Mouse (Mus musculus) hindbrain, postnatal 0 days (tissue): Measurements from ENCODE around the gene Dag1. TPM values are rescaled to one million over a fixed set of nuclear protein-coding genes. Genes with fewer than 3 reads are reported as not detected.
"Not testable (repeated sequence)": the region's sequence is repeated elsewhere in the genome, so short reads cannot be mapped to it uniquely, and the experiment has no call there.

Source experiments
- ATAC-seq: fragments of 200-750 bp; cut with Nextera tagmentation; 2 replicates; pipeline ENCODE4 v1.8.0; 2017; ENCODE audit warnings: mild to moderate bottlenecking, moderate TSS enrichment, moderate library complexity
- DNase-seq: peaks from one replicate; pipeline ENCODE4 v3.0.0-alpha.2; 2015; ENCODE audit warnings: low spot score
- H3K27ac ChIP-seq: fragments of 300-500 bp; sonication (generic); 2 replicates; pipeline ENCODE4 v1.5.1; 2014; ENCODE audit warnings: mild to moderate bottlenecking
- H3K27me3 ChIP-seq: fragments of 300-500 bp; sonication (generic); 2 replicates; pipeline ENCODE4 v1.6.1; 2014; ENCODE audit warnings: low read length, mixed read lengths; ENCODE audit not compliant: insufficient read depth
- H3K36me3 ChIP-seq: fragments of 300-500 bp; sonication (generic); 2 replicates; pipeline ENCODE4 v1.6.1; 2014; ENCODE audit warnings: low read length, mixed read lengths; ENCODE audit not compliant: insufficient read depth
- H3K4me1 ChIP-seq: fragments of 300-500 bp; sonication (generic); 2 replicates; pipeline ENCODE4 v1.6.1; 2014; ENCODE audit warnings: antibody characterized with exemption, low read length, mixed read lengths; ENCODE audit not compliant: insufficient read depth
- H3K4me2 ChIP-seq: fragments of 300-500 bp; sonication (generic); 2 replicates; pipeline ENCODE4 v1.6.1; 2014; ENCODE audit warnings: low read depth, mild to moderate bottlenecking, low read length, moderate library complexity, mixed read lengths
- H3K4me3 ChIP-seq: fragments of 300-500 bp; sonication (generic); 2 replicates; pipeline ENCODE4 v1.5.1; 2014; ENCODE audit warnings: low read length
- H3K9ac ChIP-seq: fragments of 300-500 bp; sonication (generic); replicated peaks from 2 replicates; pipeline ENCODE4 v1.6.1; 2014; ENCODE audit warnings: mild to moderate bottlenecking, low read length, moderate library complexity, mixed read lengths
- H3K9me3 ChIP-seq: fragments of 300-500 bp; sonication (generic); 2 replicates; pipeline ENCODE4 v1.6.1; 2016; ENCODE audit warnings: low read length, mixed read lengths
- CTCF ChIP-seq: IDR thresholded peaks from 2 replicates; pipeline ENCODE4 v1.5.1; 2016; ENCODE audit warnings: antibody characterized with exemption, control low read depth, low read depth
- WGBS: fragments of 180-500 bp; shearing (Covaris S2); extraction: QIAGEN DNeasy Blood & Tissue Kit; methylation state at CpG from one replicate; pipeline ENCODE4 v1.1.7; 2014; 5-methylcytosine and 5-hydroxymethylcytosine counted together
- polyA plus RNA-seq: library from polyadenylated mRNA; unstranded; fragments of >200 nt; fragmentation: Nextera tagmentation; extraction: Ambion mirVana; gene quantifications from 2 replicates; pipeline ENCODE4 v1.2.1, GENCODE M21; 2015
- total RNA-seq: library from RNA; depleted of rRNA; stranded (reverse); fragments of >200 nt; gene quantifications from 2 replicates; pipeline ENCODE4 v1.2.3, GENCODE M21; 2014

The Dag1 gene
- total and polyA plus RNA-seq, 2 experiments from 2014 or later = 76.3 to 127 TPM

GRCm38 (mm10) chr9:108304716-108305115, 41.0 kb upstream of the Dag1 start:
- H3K4me1 ChIP-seq = peaks cover 21% of the 10 kb centered on the region
- H3K27ac ChIP-seq = peak overlapping the region; percentile 99; the same call in 1 of the 2 replicates
- no peak for ATAC-seq
- H3K36me3 ChIP-seq = peaks cover 6% of the 10 kb centered on the region; the same call in 1 of the 2 replicates
- peak overlapping the region; percentile 86 for H3K9ac ChIP-seq
- H3K4me3 ChIP-seq = no peak overlapping the region; the same call in 1 of the 2 replicates
- 87% methylated on average over 4 of the region's 4 CpGs for WGBS
- H3K4me2 ChIP-seq = peak overlapping the region; percentile 96
- no peak for DNase-seq
- H3K27me3 ChIP-seq = no peaks in the 10 kb centered on the region
- H3K9me3 ChIP-seq = no peaks in the 10 kb centered on the region
- TF ChIP-seq CTCF = no peak

GRCm38 (mm10) chr9:108301853-108302252, 38.1 kb upstream of the Dag1 start:
- peaks cover 6% of the 10 kb centered on the region; the same call in 1 of the 2 replicates for H3K4me1 ChIP-seq
- no peak overlapping the region for H3K4me2 ChIP-seq
- TF ChIP-seq CTCF = no peak
- H3K9ac ChIP-seq = no peak overlapping the region
- ATAC-seq (no peak), DNase-seq (no peak)
- H3K27ac ChIP-seq = no peak overlapping the region
- peaks cover 11% of the 10 kb centered on the region; the same call in 1 of the 2 replicates for H3K36me3 ChIP-seq
- WGBS = 86% methylated on average over 3 of the region's 3 CpGs
- no peak overlapping the region for H3K4me3 ChIP-seq
- H3K27me3 ChIP-seq = no peaks in the 10 kb centered on the region
- no peaks in the 10 kb centered on the region for H3K9me3 ChIP-seq

GRCm38 (mm10) chr9:108296453-108297355, 32.9 kb upstream of the Dag1 start, which contains the start of gene Amt:
Gene Amt (plus strand): TSS chr9:108296853.
- Histone ChIP-seq H3K36me3 (peaks cover 23% of the 10 kb centered on the region), H3K9me3 (no peaks in the 10 kb centered on the region), H3K4me2 (peak within 1 kb of the TSS; percentile 51), H3K4me3 (peak within 1 kb of the TSS; percentile 19), H3K27ac (peak within 1 kb of the TSS; percentile 71), H3K27me3 (no peaks in the 10 kb centered on the region), H3K9ac (no peak within 1 kb of the TSS; the same call in 1 of the 2 replicates), H3K4me1 (no peaks in the 10 kb centered on the region)
- TF ChIP-seq CTCF = no peak
- WGBS = 19% methylated on average over 18 of the region's 18 CpGs
- ATAC-seq (peak; percentile 79), DNase-seq (peak; percentile 53)

- TF ChIP-seq CTCF = no peak
- 34% methylated on average over 6 of the region's 6 CpGs for WGBS
- Histone ChIP-seq H3K27me3 (no peaks in the 10 kb centered on the region), H3K36me3 (peaks cover 12% of the 10 kb centered on the region), H3K4me1 (peaks cover 3% of the 10 kb centered on the region; the same call in 1 of the 2 replicates), H3K9ac (peak overlapping the region; percentile 61), H3K9me3 (no peaks in the 10 kb centered on the region), H3K27ac (peak overlapping the region; percentile 89), H3K4me2 (peak overlapping the region; percentile 78), H3K4me3 (peak overlapping the region; percentile 57)
- DNase-seq = no peak
- peak; percentile 1; the same call in 1 of the 2 replicates for ATAC-seq
These were observed 27.0 kb upstream of the Dag1 start for GRCm38 (mm10) chr9:108290773-108291172.

DNA sequence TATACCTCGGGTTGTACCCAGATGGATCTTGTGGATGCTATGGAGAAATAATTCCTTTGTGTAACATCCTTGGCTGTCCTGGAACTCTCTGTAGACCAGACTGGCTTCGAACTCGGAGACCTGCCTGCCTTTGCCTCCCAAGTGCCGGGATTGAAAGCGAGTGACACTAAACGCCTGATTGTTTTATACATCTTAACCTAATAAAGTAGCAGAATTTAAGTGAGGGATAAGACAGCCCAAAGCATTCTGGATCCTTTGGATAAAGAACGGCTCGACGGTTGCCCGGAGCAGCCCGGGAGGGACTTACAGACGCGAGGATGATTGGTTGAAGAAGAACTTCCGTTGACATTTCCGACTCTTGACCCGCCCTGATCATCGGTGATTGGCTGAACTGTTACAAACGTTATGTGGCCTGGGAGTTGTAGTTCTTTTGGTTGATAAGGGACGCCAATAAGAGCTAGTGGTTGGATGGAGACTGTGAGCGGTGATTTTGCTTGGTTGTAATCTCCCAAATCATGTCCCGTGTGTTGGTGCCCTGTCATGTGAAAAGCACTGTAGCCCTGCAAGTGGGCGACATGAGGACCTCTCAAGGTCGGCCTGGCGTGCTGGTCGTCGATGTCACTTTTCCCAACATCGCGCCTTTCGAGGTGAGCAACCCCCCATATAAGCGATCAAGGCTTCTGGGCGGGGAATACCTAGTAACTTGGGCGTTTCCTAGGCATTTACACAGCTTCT, 26.4 kb upstream of the Dag1 start, which contains the start of gene Nicn1:
Gene Nicn1, plus strand, starts transcription at position 414 of the 735 bp plus-strand sequence.
- Histone ChIP-seq H3K9ac (peak within 1 kb of the TSS; percentile 61), H3K27ac (peak within 1 kb of the TSS; percentile 89), H3K9me3 (no peaks in the 10 kb centered on the region), H3K27me3 (no peaks in the 10 kb centered on the region), H3K4me1 (peaks cover 3% of the 10 kb centered on the region; the same call in 1 of the 2 replicates), H3K4me2 (peak within 1 kb of the TSS; percentile 78), H3K4me3 (peak within 1 kb of the TSS; percentile 57), H3K36me3 (peaks cover 10% of the 10 kb centered on the region)
- DNase-seq (peak; percentile 98), ATAC-seq (peak; percentile 98)
- WGBS = under 1% methylated on average over 32 of the region's 32 CpGs
- TF ChIP-seq CTCF = peak; percentile 17; the same call in 1 of the 2 replicates

- H3K4me1 ChIP-seq = peaks cover 3% of the 10 kb centered on the region; the same call in 1 of the 2 replicates
- H3K27me3 ChIP-seq = no peaks in the 10 kb centered on the region
- H3K4me2 ChIP-seq = peak overlapping the region; percentile 78; the same call in 1 of the 2 replicates
- peaks cover 2% of the 10 kb centered on the region; the same call in 1 of the 2 replicates for H3K36me3 ChIP-seq
- H3K9ac ChIP-seq = no peak overlapping the region
- no peak overlapping the region for H3K4me3 ChIP-seq
- no peak for DNase-seq
- H3K9me3 ChIP-seq = no peaks in the 10 kb centered on the region
- TF ChIP-seq CTCF = no peak
- no peak for ATAC-seq
- H3K27ac ChIP-seq = no peak overlapping the region
- WGBS = 65% methylated on average over 2 of the region's 2 CpGs
These were observed 25.6 kb upstream of the Dag1 start for GRCm38 (mm10) chr9:108289347-108289746.

DNA sequence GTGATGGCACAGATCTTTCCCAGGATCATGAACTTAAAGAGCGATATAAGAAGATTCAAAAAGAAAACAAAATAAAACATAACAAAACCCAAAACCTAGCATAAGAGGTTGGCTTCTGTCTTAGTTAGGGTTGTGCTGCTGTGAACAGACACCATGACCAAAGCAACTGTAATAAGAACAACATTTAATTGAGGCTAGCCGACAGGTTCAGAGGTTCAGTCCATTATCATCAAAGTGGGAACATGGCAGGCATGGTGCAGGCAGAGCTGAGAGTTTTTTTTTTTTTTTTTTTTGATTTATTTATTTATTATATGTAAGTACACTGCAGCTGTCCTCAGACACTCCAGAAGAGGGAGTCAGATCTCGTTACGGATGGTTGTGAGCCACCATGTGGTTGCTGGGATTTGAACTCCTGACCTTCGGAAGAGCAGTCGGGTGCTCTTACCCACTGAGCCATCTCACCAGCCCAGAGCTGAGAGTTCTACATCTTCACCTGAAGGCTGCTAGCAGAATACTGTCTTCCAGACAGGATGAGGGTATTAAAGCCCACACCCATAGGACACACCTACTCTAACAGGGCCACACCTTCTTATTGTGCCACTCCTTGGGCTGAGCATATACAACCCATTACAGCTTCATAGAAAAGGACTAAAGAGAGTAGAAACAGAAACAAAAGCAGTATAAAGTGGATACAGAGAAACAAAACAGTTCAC, 23.9 kb upstream of the Dag1 start:
- not testable (repeated sequence) for H3K4me1 ChIP-seq, DNase-seq, H3K9me3 ChIP-seq, H3K36me3 ChIP-seq, H3K27me3 ChIP-seq, H3K27ac ChIP-seq, H3K4me2 ChIP-seq, H3K9ac ChIP-seq, ATAC-seq, H3K4me3 ChIP-seq
- WGBS = 85% methylated on average over 4 of the region's 6 CpGs
